Mouse (Mus musculus): ENCODE data around the gene Smarcd3.
A peak's percentile ranks its signal among the peaks of the same experiment; 100 is the strongest.

- TF ChIP-seq CTCF (IDR thresholded peaks at IDR 0.05; ENCODE audit: low read depth, low read length) (no peak), EP300 (IDR thresholded peaks at IDR 0.05; ENCODE audit: insufficient read depth, low read depth, low read length) (0 out of 2 replicates have a peak, but pooled peaks have one; percentile 4)
These were observed 19.5 kb downstream of the Smarcd3 start for GRCm38 (mm10) chr5:24604656-24605100.

Data from ES-Bruce4 (cell line).